Mouse (Mus musculus) frontal cortex, postnatal 14 days (tissue): ENCODE measurements at regions not wholly inside any gene's neighbourhood (a gene's known extent, or its start where the extent isn't known, plus 50 kb on each side); places are given as distances from the start of the nearest gene placed in this dataset.

Source experiments
- DNase-seq, 2 experiments: peaks; one replicate each; pipeline ENCODE4 v3.0.0; 2022; ENCODE audit warnings: low spot score in 2 of 2

DNA sequence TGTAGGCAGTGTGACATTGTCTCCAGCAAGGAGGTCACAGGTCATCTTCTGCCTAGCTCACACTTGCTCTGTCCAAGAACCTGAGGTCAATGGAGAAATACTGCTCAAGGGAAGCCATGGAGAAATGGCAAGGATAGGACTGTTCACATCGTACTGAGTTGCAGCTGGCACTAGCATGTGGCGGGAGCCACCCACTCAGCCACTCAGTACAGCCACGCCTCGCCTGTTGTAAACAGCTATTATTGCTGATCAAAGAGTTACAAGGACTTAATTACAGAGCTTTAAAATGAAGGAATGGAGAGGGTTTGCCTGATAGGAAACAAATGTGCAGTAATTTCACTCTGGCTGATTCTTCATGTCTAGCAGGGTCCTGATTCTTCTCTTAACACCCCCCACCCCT, 64.8 kb downstream of the Dll1 start:
- DNase-seq, result no peak

GRCm38 (mm10) chr17:15310465-15310864, 66.2 kb downstream of the Dll1 start:
- no peak for DNase-seq

- DNase-seq, result no peak
Observed at GRCm38 (mm10) chr17:15302110-15302509, 74.6 kb downstream of the Dll1 start.

- no peak for DNase-seq
Observed at GRCm38 (mm10) chr17:15299743-15300371, 76.8 kb downstream of the Dll1 start.

- no peak for DNase-seq
Observed at GRCm38 (mm10) chr17:15294165-15294585, 82.5 kb downstream of the Dll1 start.

- DNase-seq, result no peak
Observed at GRCm38 (mm10) chr17:15292490-15293070, 84.1 kb downstream of the Dll1 start.

DNA sequence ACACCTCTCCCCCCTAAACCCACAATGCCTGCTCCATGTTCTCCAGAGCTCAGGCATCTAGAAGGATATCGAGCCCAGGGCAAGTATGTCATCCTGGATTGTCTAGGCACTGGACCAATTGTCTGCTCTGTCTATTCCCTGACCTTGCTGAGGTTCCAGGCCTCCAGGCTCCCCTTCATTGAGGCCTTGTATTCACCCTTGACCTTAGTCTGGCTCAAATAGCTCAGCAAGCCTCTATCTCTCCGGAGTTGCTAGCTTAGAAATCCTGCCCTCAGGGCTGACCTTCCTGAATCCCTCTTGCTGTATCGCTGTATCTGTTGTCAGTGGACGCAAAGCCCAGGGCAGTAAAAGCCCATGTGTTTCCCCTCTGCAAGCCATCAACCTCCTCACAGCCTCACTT, 85.0 kb downstream of the Dll1 start:
- DNase-seq, result no peak

DNA sequence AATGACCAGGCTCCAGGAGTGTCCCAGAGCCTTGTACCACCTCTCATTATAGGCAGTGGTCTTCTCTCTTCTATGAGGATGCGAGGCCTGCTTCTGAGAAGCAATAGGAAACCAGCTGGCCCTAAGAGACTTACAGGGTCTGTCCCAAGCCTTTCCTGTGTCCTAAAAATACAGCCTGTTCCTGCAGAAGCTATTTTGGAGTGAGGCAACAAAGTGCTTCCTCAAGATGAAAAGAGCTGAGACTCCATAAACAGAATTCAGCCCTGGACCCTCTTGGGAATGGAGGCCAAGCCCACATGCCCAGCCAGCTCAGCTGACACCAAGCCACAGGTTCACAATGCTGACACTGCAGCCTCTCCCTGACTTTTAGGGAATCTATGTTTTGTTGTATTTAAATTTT, 86.3 kb downstream of the Dll1 start:
- DNase-seq, result no peak

DNA sequence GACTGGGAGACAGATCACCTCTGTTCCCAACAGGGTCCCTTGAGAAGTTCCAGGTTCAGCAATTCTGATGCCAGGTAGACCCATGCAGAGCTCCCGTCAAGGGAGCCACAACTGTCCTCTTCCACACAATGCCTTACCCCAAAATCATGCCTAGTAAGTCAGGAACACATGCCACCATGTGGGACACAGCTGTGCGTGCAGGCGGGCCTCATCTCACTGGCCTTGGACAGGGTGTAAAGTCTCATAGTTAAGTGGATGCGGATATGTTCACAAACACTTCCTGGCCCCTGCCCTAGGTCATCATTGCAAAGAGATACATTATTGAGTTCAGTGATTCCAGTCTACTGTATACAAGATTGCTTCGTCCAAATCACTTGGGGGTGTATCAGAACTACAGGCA, 87.6 kb downstream of the Dll1 start:
- DNase-seq, result no peak

DNA sequence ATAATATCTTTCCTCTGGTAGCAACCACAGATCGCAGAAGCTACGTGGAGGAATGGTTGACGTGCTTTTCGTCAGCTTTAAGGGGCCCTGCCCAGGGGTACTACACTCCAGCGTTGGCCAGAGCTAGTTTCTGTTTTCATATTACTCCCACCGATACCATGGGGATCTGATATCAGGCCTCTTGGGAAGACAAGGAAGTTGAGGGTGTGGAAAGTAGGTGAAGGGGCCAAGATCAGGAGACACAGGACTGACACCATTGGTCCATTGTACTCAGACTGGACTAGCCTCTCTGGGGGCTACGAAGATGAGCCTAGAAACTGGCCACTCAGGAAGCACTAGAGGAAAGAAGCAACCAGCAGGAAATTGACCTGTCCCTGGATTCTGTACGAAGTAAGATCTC, 88.0 kb downstream of the Dll1 start:
- DNase-seq, result no peak

- no peak for DNase-seq
Observed at GRCm38 (mm10) chr17:15286596-15286995, 90.1 kb downstream of the Dll1 start.

- DNase-seq, result peak; percentile 25 to 28
Observed at GRCm38 (mm10) chr17:15285399-15286043, 91.2 kb downstream of the Dll1 start.

DNA sequence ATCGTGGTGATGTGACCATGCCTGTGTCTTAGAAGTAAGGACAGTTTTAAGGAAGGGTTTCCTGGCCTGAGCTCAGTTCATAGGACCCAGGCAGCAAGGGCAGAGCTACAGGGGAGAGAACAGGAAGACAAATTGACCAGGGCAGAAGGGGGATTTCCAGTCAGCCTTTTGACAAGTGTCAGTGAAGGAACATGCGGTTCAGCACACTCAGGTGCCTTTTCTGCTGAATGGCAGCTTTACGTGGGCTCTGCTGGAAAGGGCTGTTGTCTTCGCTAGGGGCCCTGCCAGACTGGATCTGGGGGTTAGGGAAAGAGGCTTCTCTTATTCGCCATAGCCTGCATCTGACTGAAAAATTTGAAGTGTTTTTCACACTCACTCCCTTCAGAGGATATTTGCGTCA, 106.8 kb downstream of the Dll1 start:
- DNase-seq, result no peak

GRCm38 (mm10) chr17:15269056-15269612, 107.5 kb downstream of the Dll1 start:
- DNase-seq, result no peak

DNA sequence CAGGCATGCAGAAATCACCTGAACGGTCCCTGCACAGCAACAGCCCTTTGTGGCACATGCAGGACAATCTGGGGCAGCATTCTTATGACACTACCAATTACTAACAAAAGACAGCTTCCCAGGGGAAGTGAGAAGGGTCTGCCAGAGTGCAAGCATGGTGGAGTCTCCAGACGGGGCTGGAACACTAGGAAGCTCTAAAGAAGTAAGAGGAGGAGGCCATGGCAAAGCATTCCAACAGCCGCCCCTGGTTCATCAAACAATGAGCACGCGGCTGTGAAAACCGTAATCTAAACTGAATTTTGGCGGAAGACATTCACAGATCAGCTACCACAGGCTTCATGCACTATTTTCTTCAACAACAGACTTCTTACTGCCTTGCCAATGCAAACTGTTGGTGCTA, 109.0 kb downstream of the Dll1 start:
- DNase-seq, result no peak

DNA sequence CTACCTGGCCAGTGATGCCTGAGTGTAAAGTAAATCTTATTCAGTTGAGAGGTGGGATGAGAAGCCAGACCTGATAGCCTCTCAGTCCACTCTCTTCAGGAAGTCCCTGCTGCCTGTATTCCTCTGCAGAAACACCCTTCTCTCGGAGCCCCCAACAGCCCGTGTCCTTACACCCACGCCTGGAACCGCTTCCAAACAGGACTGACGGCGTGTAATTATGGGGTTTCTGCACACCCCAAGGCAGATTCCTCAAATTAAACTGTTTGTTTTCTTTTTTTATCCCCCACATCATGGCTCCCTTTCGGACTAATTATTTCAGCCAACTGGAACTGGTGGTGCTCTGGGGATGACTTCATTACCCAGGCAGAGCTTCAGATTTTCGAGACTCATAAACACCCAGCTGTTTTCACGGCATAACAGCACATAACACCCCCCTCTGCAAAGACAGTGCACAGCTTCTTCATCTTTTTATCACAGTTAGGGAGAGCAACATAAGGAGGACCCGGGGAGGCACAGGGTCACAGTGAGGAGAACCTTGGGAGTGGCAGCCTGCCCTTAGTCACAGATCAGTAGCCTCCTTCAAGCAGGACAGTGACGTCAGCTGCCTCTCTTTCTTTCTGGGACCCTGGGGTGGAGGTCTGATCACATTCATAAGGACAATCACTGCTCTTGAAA, 117.1 kb downstream of the Dll1 start:
- DNase-seq, result no peak

GRCm38 (mm10) chr17:15255874-15256273, 120.8 kb downstream of the Dll1 start:
- DNase-seq, result no peak

GRCm38 (mm10) chr17:15253785-15254184, 122.9 kb downstream of the Dll1 start:
- no peak for DNase-seq

- no peak for DNase-seq
Observed at GRCm38 (mm10) chr17:15253271-15253670, 123.4 kb downstream of the Dll1 start.

DNA sequence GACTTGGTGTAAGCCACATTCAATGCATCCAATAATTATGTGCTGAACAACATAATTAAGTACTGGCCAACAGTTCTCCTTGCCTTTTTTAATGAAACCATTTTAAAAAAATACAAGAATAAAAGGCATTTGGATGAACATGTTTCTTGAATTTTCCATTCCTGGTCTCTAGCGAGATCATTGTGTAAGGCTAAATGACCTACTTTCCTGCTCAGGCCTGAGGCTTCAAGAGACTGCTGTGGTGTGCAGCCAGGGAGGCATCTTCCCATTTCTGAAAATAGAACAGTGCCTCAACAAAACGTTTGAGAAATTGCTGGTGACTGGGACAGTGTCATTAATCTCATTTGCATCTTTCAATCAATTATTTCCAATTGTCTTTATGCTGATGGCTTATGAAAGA, 124.5 kb downstream of the Dll1 start:
- no peak for DNase-seq

- DNase-seq, result no peak
Observed at GRCm38 (mm10) chr17:15251641-15252040, 125.0 kb downstream of the Dll1 start.

GRCm38 (mm10) chr17:15248417-15248791, 128.3 kb downstream of the Dll1 start:
- no peak for DNase-seq
